Mouse (Mus musculus): ENCODE results near the gene Iqschfp.

GRCm38 (mm10) chr3:68637960-68638359, 745.9 kb downstream of the Iqschfp start:
- TF ChIP-seq POLR2A (IDR thresholded peaks at IDR 0.05; ENCODE audit: borderline replicate concordance, control insufficient read depth, low read depth, low read length) (no peak), CTCF (IDR thresholded peaks at IDR 0.05; ENCODE audit: control insufficient read depth, insufficient read depth, low read length) (no peak)
